Mouse (Mus musculus) heart, postnatal 36 days (tissue): ENCODE data around the gene Sebox. TPM values are rescaled to one million over a fixed set of nuclear protein-coding genes. Genes with fewer than 3 reads are reported as not detected.

Source experiments
- DNase-seq, 2 experiments: peaks; one replicate each; pipeline ENCODE4 v3.0.0; 2021 to 2022
- intact Hi-C: fragments of 180-260 bp; cut with DNase I; formaldehyde crosslinking; loops from one replicate; pipeline ENCODE4 v1.15.1; 2025
- total RNA-seq, 2 experiments: library from RNA; stranded (reverse); gene quantifications; 2 replicates each; pipeline ENCODE4 v1.2.3; 2021

Sebox gene
- total RNA-seq, 2 experiments from 2014 or later = not detected

DNA sequence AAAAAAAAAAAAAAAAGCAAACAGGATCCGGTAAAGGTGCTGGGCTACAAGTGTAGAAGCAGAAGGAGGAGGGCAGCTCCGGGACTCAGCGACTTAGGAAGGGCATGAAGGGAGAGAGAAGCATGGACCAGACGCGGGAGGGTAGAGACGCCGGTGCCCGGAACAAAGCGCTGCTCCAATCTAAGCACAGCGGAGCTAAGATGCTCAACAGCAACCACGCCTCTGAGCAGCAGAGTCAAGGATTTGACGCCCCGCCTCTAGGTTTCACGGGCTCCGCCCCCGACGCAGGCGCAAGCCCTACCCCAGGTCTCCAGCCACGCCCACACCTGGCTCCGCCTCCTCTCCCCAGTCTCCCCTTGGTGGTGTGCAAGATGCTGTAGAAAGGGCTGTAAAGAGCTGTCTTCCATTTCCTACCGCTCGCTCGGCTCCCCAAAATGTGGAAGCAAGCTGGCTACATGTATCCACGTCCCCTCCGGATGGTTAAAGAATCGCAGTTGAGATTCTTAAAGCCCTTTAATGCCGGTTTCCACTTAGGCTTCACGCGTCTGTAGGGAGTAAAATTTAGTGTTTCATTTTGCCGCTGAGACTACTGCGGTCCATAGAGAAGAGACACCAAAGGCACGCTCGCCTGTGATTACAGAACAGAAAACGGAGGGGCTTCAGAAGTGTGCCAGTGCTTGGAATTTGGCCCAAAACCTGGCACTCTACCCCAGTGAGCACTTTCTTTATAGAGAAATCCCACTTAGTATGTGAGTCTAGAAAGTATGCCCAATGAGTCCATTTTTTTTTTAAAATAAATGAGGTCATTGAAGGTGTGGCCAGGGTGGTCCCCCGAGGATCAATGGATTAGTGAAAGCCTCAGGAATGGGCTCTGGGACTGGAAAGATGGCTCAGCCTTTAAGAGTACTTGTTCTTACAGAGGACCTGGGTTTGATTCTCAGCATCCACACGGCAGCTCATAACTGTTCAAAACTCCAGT lies 5.4 kb upstream of the Sebox start, which contains the start of gene Sarm1:
Gene Sarm1, minus strand, starts transcription at position 211 of the 979 bp plus-strand sequence.
- intact Hi-C loops = no loop called here
- peak; percentile 88 for DNase-seq

- intact Hi-C loops = no loop called here
- DNase-seq = peak in 1 of 2 experiments; percentile 52
Measured at GRCm38 (mm10) chr11:78499004-78499403, 4.2 kb upstream of the Sebox start, which contains the start of gene Vtn. Gene Vtn, plus strand, starts transcription at chr11:78499091.

DNA sequence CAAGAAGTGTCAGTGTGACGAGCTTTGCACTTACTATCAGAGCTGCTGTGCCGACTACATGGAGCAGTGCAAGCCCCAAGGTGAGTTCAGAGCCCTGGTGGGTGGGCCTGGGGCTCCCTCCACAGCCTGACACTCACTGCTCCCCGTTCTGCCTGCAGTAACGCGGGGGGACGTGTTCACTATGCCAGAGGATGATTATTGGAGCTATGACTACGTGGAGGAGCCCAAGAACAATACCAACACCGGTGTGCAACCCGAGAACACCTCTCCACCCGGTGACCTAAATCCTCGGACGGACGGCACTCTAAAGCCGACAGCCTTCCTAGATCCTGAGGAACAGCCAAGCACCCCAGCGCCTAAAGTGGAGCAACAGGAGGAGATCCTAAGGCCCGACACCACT lies 3.7 kb upstream of the Sebox start:
- DNase-seq = no peak

DNA sequence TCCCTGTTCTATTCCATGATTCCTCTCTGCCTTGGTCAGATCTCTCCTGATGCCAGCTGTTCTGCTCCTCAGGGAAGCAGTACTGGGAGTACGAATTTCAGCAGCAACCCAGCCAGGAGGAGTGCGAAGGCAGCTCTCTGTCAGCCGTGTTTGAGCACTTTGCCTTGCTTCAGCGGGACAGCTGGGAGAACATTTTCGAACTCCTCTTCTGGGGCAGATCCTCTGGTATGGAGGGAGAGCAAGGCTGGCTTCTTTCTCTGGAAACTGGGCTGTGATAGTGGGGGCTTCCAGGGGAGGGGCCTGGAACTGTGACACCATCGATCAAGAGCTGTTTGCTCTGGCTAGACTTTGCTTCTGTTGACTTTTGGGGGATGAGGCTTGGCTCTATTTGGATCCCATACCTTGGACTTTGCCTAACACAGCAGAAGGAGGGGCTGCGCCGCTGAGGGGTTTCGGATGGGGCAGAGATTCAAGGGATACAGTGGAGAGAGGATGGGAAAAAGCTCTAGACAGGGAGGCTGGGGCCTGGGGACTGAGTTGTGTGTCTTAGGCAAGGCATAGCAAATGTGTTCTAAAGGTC lies 2.5 kb upstream of the Sebox start:
- no peak for DNase-seq
- intact Hi-C loops = no loop called here

More for the DNA sequence above, 3.7 kb upstream of the Sebox start:
- intact Hi-C loops = no loop called here

DNA sequence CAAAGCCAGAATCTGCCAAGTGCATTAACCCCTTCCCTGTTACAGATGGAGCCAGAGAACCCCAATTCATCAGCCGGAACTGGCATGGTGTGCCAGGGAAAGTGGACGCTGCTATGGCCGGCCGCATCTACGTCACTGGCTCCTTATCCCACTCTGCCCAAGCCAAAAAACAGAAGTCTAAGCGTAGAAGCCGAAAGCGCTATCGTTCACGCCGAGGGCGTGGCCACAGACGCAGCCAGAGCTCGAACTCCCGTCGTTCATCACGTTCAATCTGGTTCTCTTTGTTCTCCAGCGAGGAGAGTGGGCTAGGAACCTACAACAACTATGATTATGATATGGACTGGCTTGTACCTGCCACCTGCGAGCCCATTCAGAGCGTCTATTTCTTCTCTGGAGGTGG lies 1.7 kb upstream of the Sebox start:
- no peak for DNase-seq
- intact Hi-C loops = no loop called here

DNA sequence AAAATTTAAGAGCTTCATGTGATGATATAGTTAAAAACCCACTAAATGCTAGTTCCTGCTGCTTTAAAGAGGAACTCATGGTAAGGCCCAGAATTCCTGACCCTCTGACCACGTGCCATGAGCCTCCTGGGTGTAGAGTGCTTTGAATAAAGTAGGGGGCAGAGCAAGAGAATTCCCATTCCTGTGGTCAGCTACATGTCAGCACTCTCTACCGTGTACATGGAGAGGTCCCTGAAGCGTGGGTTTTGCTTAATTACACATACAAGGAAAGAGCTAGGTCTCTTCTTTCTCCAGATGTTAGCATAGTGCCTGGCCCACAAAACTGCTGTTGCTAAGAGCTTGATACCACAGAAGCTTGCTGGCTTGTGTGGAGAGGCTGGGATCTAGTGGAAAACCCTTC lies 2.2 kb downstream of the Sebox start:
- intact Hi-C loops = no loop called here
- DNase-seq = no peak

DNA sequence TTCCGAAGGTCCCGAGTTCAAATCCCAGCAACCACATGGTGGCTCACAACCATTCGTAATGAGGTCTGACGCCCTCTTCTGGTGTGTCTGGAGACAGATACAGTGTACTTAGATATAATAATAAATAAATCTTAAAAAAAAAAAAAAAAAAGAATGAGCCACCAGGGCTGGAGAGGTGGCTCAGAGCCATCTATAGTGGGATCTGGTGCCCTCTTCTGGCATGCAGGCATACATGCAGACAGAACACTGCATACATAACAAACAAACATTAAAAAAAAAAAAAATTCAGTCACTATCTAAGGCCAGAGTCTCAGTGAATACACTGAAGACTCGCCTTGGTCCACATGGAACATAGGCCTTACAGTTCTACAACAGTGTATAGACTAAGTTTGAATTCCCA lies 5.9 kb downstream of the Sebox start:
- no peak for DNase-seq
- intact Hi-C loops = loop anchor here (1.0 kb wide), 1 partner anchor 21 kb away; no protein-coding TSS in a partner anchor

DNA sequence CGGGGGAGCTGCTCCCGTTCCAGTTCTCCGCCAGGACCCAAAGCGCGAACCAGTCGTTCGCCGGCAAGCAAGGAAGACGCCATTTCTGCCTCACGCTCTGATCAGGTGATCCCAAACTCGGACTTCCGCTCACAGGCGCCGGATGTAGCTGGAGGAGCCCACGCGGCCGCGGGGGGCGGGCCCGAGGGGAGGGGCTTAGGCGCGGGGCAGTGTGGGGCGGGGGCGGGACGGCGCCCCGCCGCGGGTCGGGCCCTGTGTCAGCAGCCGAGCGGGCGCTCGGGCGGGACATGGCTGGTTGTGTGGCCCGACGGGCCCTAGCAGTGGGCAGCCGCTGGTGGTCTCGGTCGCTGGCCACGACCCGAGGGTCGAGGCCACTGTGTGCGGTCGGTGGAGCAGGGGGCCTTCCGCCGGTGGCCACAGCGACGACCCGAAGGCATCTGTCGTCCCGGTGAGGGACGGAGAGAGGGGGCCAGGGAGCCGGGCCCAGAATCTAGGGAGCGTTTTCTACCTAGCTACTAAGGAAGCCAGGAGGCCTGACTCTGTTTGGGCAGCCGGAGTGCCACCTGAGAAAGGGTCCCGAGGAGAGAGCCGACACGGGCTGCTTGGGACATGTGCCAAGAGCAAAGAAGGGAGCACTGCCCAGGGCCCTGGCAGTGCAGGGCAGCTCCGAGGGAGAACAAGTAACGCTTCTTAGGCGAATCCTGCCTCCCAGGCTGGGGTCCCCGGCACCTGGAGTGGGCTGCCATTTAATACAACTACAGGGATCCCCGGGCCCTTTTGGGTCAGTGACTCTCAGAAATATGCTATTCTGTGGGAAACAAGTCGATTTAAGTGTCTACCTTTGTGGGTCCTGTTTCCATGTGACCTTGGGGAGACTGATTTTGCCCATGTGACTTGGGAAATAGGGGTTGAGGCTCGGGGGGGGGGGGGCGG lies 9.0 kb downstream of the Sebox start, which contains the start of the genes Tmem199 and Poldip2:
Gene Tmem199, minus strand, starts transcription at position 148 of the 933 bp plus-strand sequence.
Gene Poldip2, plus strand, starts transcription at position 169 of the 933 bp plus-strand sequence.
- intact Hi-C loops = loop anchor here (2.0 kb wide), 1 partner anchor 19 kb away; no protein-coding TSS in a partner anchor

GRCm38 (mm10) chr11:78513106-78513790 lies 10.0 kb downstream of the Sebox start:
- no peak for DNase-seq
- intact Hi-C loops = loop anchor here (2.0 kb wide), 1 partner anchor 18 kb away; no protein-coding TSS in a partner anchor

More for the DNA sequence above, 9.0 kb downstream of the Sebox start, which contains the start of the genes Tmem199 and Poldip2:
- DNase-seq = peak; percentile 87 to 89

DNA sequence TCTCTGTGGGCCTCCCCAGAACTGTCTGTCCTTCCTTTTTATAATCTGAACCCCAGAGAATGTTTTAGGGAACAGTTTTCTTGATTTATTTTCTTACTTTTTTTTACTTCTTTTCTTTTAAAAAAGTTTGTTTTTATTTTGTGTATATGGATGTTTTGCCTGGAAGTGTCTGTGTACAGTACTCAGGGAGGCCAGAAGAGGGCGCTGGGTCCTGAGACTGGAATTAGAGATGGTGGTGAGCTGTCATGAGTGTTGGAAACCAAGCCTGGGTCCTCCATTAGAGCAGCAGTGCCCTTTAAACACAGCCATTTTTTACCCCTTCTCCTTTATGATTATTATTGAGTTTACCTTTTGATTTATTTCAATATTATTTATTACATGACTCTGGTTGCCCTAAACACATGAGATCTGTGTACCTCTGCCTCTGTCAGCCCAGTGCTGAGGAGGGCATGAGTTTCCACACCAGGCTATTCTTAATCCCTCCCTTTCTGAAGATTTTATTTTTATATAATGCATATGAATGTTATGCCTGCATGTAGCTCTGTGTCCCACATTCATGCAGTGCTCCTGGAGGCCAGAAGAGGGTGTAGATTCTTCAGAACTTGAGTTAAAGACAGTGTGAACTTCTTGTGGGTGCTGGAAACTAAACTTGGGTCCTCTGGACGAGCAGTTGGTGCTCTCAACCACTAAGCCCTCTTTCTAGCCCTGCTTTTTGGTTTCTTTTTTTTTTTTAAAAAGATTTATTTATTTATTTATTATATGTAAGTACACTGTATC lies 12.5 kb downstream of the Sebox start:
- DNase-seq = no peak
- intact Hi-C loops = no loop called here

DNA sequence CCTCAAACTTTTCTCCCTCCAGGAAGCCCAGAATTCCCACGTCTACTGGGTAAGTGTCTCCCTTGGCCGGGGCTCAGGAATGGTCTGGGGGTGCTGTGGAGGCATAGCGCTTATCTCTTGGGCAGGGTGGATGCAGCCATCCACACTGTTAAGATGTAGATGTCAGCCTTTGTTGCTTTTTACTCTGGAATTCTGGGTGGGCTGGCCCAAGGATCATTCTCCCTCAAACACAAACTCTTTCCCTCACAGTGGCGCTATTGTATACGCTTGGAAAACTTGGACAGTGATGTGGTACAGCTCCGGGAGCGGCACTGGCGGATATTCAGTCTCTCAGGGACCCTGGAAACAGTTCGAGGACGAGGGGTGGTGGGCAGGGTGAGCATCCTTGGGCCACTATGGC lies 15.7 kb downstream of the Sebox start:
- no peak for DNase-seq
- intact Hi-C loops = no loop called here

- intact Hi-C loops = no loop called here
- no peak for DNase-seq
Measured at GRCm38 (mm10) chr11:78521880-78522279, 18.6 kb downstream of the Sebox start.

- peak in 1 of 2 experiments; percentile 31 for DNase-seq
- intact Hi-C loops = no loop called here
Measured at GRCm38 (mm10) chr11:78522481-78522997, 19.3 kb downstream of the Sebox start.

GRCm38 (mm10) chr11:78523241-78523955 lies 20.2 kb downstream of the Sebox start:
- intact Hi-C loops = no loop called here
- no peak for DNase-seq

DNA sequence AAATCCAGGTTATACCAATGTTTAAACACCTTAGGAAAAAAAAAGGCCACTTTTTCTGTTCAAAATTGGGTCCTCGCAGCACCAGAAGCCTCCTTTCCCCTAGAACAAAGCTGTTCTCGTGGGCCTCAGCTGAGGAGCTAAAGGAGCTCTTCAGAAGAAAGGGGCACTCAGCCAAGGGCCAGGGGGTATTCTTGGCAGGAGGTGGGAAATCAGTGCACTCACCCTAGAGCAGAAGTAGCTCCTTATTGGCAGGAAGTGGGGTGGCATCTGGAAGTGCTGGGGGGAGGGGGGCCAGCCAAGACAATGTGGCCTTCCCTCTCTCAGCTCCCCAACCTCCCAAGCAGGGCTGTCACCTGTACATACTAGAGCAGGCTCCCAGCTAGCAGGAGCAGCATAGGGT lies 21.6 kb downstream of the Sebox start:
- no peak for DNase-seq
- intact Hi-C loops = no loop called here

- DNase-seq = no peak
Measured at GRCm38 (mm10) chr11:78528714-78529113, 25.5 kb downstream of the Sebox start.

DNA sequence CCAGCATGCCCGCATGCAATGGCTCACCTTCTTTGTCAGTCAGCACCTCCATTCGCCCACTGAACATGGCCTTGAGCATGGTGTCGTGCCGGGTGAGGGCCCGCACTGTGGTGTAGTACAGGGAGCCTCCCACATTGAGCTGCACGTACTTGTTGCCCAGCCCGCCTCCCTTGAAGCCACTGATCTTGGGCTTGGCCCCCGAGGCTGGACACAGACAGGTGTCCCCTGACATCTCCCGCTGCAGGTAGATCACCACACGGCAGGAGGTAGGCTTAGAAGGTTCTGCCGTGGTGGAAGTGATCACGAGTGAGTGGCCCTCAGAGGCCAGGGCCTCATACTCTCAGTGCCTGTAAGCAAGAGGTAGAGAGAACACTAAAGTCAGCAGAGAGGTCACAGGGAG lies 26.8 kb downstream of the Sebox start:
- no peak for DNase-seq
- intact Hi-C loops = loop anchor here (2.0 kb wide), 1 partner anchor 17 kb away; the partner anchor contains the start of genes Poldip2 and Tmem199

More at GRCm38 (mm10) chr11:78528714-78529113, 25.5 kb downstream of the Sebox start:
- intact Hi-C loops = no loop called here

- intact Hi-C loops = loop anchor here (2.0 kb wide), 1 partner anchor 18 kb away; the partner anchor contains the start of genes Poldip2 and Tmem199
- peak; percentile 63 to 65 for DNase-seq
Measured at GRCm38 (mm10) chr11:78531046-78531445, 27.8 kb downstream of the Sebox start.
